Mouse (Mus musculus) midbrain, embryonic 13.5 days (tissue): ENCODE measurements around the gene Rpl36a-ps1. TPM values are rescaled to one million over a fixed set of nuclear protein-coding genes. Genes with fewer than 3 reads are reported as not detected.

ENCODE experiments used
- ATAC-seq: fragments of 200-750 bp; cut with Nextera tagmentation; 2 replicates; pipeline ENCODE4 v1.8.0; 2017; ENCODE audit warnings: mild to moderate bottlenecking, moderate TSS enrichment, moderate library complexity
- H3K27ac ChIP-seq: fragments of 300-500 bp; sonication (generic); 2 replicates; pipeline ENCODE4 v1.5.1; 2015; ENCODE audit warnings: inconsistent platforms, mild to moderate bottlenecking, moderate library complexity
- H3K27me3 ChIP-seq: fragments of 300-500 bp; sonication (generic); 2 replicates; pipeline ENCODE4 v1.6.1; 2015; ENCODE audit warnings: mild to moderate bottlenecking, inconsistent platforms
- H3K36me3 ChIP-seq: fragments of 300-500 bp; sonication (generic); 2 replicates; pipeline ENCODE4 v1.6.1; 2015; ENCODE audit warnings: mild to moderate bottlenecking, inconsistent platforms
- H3K4me1 ChIP-seq: fragments of 300-500 bp; sonication (generic); replicated peaks from 2 replicates; pipeline ENCODE4 v1.6.1; 2015; ENCODE audit warnings: inconsistent platforms
- H3K4me2 ChIP-seq: fragments of 300-500 bp; sonication (generic); replicated peaks from 2 replicates; pipeline ENCODE4 v1.6.1; 2015; ENCODE audit warnings: moderate library complexity, mild to moderate bottlenecking, inconsistent platforms
- H3K4me3 ChIP-seq: fragments of 300-500 bp; sonication (generic); replicated peaks from 2 replicates; pipeline ENCODE4 v1.5.1; 2015; ENCODE audit warnings: mild to moderate bottlenecking, inconsistent platforms
- H3K9ac ChIP-seq: fragments of 300-500 bp; sonication (generic); replicated peaks from 2 replicates; pipeline ENCODE4 v1.6.1; 2015; ENCODE audit warnings: mild to moderate bottlenecking, inconsistent platforms
- H3K9me3 ChIP-seq: fragments of 300-500 bp; sonication (generic); 2 replicates; pipeline ENCODE4 v1.6.1; 2016; ENCODE audit warnings: mild to moderate bottlenecking, inconsistent platforms
- WGBS: fragments of 180-500 bp; shearing (Covaris S2); methylation state at CpG from one replicate; pipeline ENCODE4 v1.1.7; 2015; 5-methylcytosine and 5-hydroxymethylcytosine counted together
- polyA plus RNA-seq: library from polyadenylated mRNA; unstranded; fragments of >200 nt; fragmentation: Nextera tagmentation; extraction: Ambion mirVana; gene quantifications from 2 replicates; pipeline ENCODE4 v1.2.1, GENCODE M21; 2015

Rpl36a-ps1 gene
- polyA plus RNA-seq, 1 experiment from 2014 or later = 2.2 TPM

GRCm38 (mm10) chr14:99018691-99019090, 24.6 kb upstream of the Rpl36a-ps1 start:
- ATAC-seq = no peak
- Histone ChIP-seq H3K4me3 (no peak overlapping the region), H3K4me1 (0 out of 2 replicates have a peak, but pooled peaks cover 2% of the 10 kb centered on the region), H3K36me3 (no peaks in the 10 kb centered on the region), H3K27me3 (no peaks in the 10 kb centered on the region), H3K27ac (no peak overlapping the region), H3K9ac (no peak overlapping the region), H3K9me3 (no peaks in the 10 kb centered on the region), H3K4me2 (no peak overlapping the region)
- WGBS = 81% methylated on average over 7 of the region's 7 CpGs

- Histone ChIP-seq H3K4me1 (no peaks in the 10 kb centered on the region), H3K4me2 (no peak overlapping the region), H3K4me3 (no peak overlapping the region), H3K9me3 (no peaks in the 10 kb centered on the region), H3K27me3 (no peaks in the 10 kb centered on the region), H3K27ac (no peak overlapping the region), H3K36me3 (no peaks in the 10 kb centered on the region), H3K9ac (no peak overlapping the region)
- ATAC-seq = no peak
- 61% methylated on average over 2 of the region's 2 CpGs for WGBS
Measured at GRCm38 (mm10) chr14:99010920-99011313, 16.8 kb upstream of the Rpl36a-ps1 start.

GRCm38 (mm10) chr14:99010224-99010919, 16.3 kb upstream of the Rpl36a-ps1 start:
- H3K27me3 ChIP-seq = no peaks in the 10 kb centered on the region
- H3K4me3 ChIP-seq = no peak overlapping the region
- ATAC-seq = no peak

GRCm38 (mm10) chr14:98992482-98992881, 1.6 kb downstream of the Rpl36a-ps1 start:
- H3K4me3 ChIP-seq = no peak overlapping the region
- H3K27me3 ChIP-seq = no peaks in the 10 kb centered on the region
- H3K27ac ChIP-seq = no peak overlapping the region
- 89% methylated on average over 2 of the region's 2 CpGs for WGBS
- H3K4me1 ChIP-seq = no peaks in the 10 kb centered on the region
- no peaks in the 10 kb centered on the region for H3K9me3 ChIP-seq
- H3K36me3 ChIP-seq = no peaks in the 10 kb centered on the region
- H3K4me2 ChIP-seq = no peak overlapping the region
- no peak for ATAC-seq
- H3K9ac ChIP-seq = no peak overlapping the region

More at GRCm38 (mm10) chr14:99010224-99010919, 16.3 kb upstream of the Rpl36a-ps1 start:
- H3K9me3 ChIP-seq = no peaks in the 10 kb centered on the region
- WGBS = 70% methylated on average over 8 of the region's 8 CpGs
- H3K9ac ChIP-seq = no peak overlapping the region
- H3K4me2 ChIP-seq = no peak overlapping the region
- H3K4me1 ChIP-seq = no peaks in the 10 kb centered on the region
- H3K36me3 ChIP-seq = no peaks in the 10 kb centered on the region
- H3K27ac ChIP-seq = no peak overlapping the region

- no peak overlapping the region for H3K27ac ChIP-seq
- no peak overlapping the region for H3K4me3 ChIP-seq
- WGBS = 47% methylated on average over 3 of the region's 3 CpGs
- no peaks in the 10 kb centered on the region for H3K4me1 ChIP-seq
- no peaks in the 10 kb centered on the region for H3K36me3 ChIP-seq
- no peak overlapping the region for H3K9ac ChIP-seq
- H3K4me2 ChIP-seq = no peak overlapping the region
- ATAC-seq = no peak
- H3K27me3 ChIP-seq = no peaks in the 10 kb centered on the region
- H3K9me3 ChIP-seq = no peaks in the 10 kb centered on the region
Measured at GRCm38 (mm10) chr14:98990636-98991035, 3.5 kb downstream of the Rpl36a-ps1 start.

GRCm38 (mm10) chr14:98989818-98990217, 4.3 kb downstream of the Rpl36a-ps1 start:
- ATAC-seq = no peak
- no peak overlapping the region for H3K4me2 ChIP-seq
- no peak overlapping the region for H3K9ac ChIP-seq
- no peak overlapping the region for H3K27ac ChIP-seq
- H3K4me3 ChIP-seq = no peak overlapping the region
- no peaks in the 10 kb centered on the region for H3K36me3 ChIP-seq
- no peaks in the 10 kb centered on the region for H3K9me3 ChIP-seq
- WGBS = 35% methylated on average over 3 of the region's 3 CpGs
- no peaks in the 10 kb centered on the region for H3K27me3 ChIP-seq
- H3K4me1 ChIP-seq = no peaks in the 10 kb centered on the region

- Histone ChIP-seq H3K27me3 (no peaks in the 10 kb centered on the region), H3K4me1 (peaks cover 5% of the 10 kb centered on the region), H3K27ac (no peak overlapping the region), H3K4me2 (no peak overlapping the region), H3K4me3 (no peak overlapping the region), H3K36me3 (no peaks in the 10 kb centered on the region), H3K9ac (no peak overlapping the region), H3K9me3 (no peaks in the 10 kb centered on the region)
- ATAC-seq = no peak
- 22% methylated on average over 4 of the region's 4 CpGs for WGBS
Measured at GRCm38 (mm10) chr14:98971921-98972320, 22.2 kb downstream of the Rpl36a-ps1 start.

GRCm38 (mm10) chr14:98958978-98959658, 35.0 kb downstream of the Rpl36a-ps1 start:
- no peak overlapping the region for H3K27ac ChIP-seq

GRCm38 (mm10) chr14:98956788-98957187, 37.3 kb downstream of the Rpl36a-ps1 start:
- Histone ChIP-seq H3K4me2 (no peak overlapping the region), H3K9ac (no peak overlapping the region), H3K27me3 (no peaks in the 10 kb centered on the region), H3K4me1 (no peaks in the 10 kb centered on the region), H3K4me3 (no peak overlapping the region), H3K9me3 (no peaks in the 10 kb centered on the region), H3K36me3 (no peaks in the 10 kb centered on the region), H3K27ac (no peak overlapping the region)
- WGBS = 90% methylated on average over 9 of the region's 9 CpGs
- ATAC-seq = no peak

More at GRCm38 (mm10) chr14:98958978-98959658, 35.0 kb downstream of the Rpl36a-ps1 start:
- ATAC-seq = peak; percentile 69; the same call in 1 of the 2 replicates
- Histone ChIP-seq H3K4me1 (no peaks in the 10 kb centered on the region), H3K9me3 (no peaks in the 10 kb centered on the region), H3K4me2 (no peak overlapping the region), H3K4me3 (no peak overlapping the region), H3K27me3 (no peaks in the 10 kb centered on the region), H3K36me3 (no peaks in the 10 kb centered on the region), H3K9ac (no peak overlapping the region)
- WGBS = 72% methylated on average over 17 of the region's 17 CpGs

GRCm38 (mm10) chr14:98952441-98952840, 41.7 kb downstream of the Rpl36a-ps1 start:
- Histone ChIP-seq H3K4me2 (no peak overlapping the region), H3K9ac (no peak overlapping the region), H3K27ac (no peak overlapping the region), H3K4me3 (no peak overlapping the region), H3K9me3 (no peaks in the 10 kb centered on the region), H3K4me1 (no peaks in the 10 kb centered on the region), H3K27me3 (no peaks in the 10 kb centered on the region), H3K36me3 (no peaks in the 10 kb centered on the region)
- no peak for ATAC-seq
- WGBS = 89% methylated on average over 7 of the region's 7 CpGs

- Histone ChIP-seq H3K4me2 (no peak overlapping the region), H3K4me3 (no peak overlapping the region), H3K4me1 (no peaks in the 10 kb centered on the region), H3K27ac (no peak overlapping the region), H3K9ac (no peak overlapping the region), H3K9me3 (no peaks in the 10 kb centered on the region), H3K36me3 (no peaks in the 10 kb centered on the region), H3K27me3 (no peaks in the 10 kb centered on the region)
- no peak for ATAC-seq
- 65% methylated on average over 4 of the region's 4 CpGs for WGBS
Measured at GRCm38 (mm10) chr14:98951626-98952290, 42.4 kb downstream of the Rpl36a-ps1 start.
